ENCODE assay signal across 8 mouse cellular contexts in the genomic region with DNA sequence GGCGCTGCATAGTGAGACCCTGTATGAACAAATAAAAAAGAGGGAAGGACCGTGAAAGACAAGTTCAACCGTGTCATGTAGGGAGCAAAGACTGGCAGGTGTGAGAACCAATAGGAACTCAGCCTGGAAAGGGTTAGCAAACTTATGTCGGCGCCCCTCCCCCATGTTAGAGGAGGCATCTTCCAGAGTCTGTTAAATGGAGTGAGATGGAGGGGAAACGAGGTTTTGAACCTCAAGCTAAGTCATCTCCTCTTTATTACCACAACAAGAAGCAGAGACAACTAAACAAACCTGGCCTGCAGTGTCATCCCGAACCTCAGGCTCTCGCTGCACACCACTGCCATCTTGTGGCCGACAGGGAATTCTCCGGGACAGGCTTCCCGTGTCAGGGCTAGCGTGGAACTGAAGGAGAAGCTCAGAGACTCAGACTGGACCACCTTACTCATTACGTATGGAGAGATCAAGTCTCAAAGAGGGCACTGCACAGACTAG. TPM values are rescaled to one million over a fixed set of nuclear protein-coding genes. Genes with fewer than 3 reads are reported as not detected.
DNase-seq lines count a peak whose midpoint lies in the region; ATAC-seq and TF ChIP-seq lines count a peak whose summit lies in the region.

No protein-coding gene starts in this region.

- no peak overlapping the region for H3K9ac ChIP-seq in hindbrain, embryonic 13.5 days

- H3K27me3 ChIP-seq in Patski: no peaks in the 10 kb centered on the region
- H3K27me3 ChIP-seq in hindbrain, embryonic 13.5 days: peaks cover 17% of the 10 kb centered on the region; the same call in 1 of the 2 replicates

- H3K4me2 ChIP-seq in hindbrain, embryonic 13.5 days: peak overlapping the region; percentile 32; the same call in 1 of the 2 replicates

- POLR2A ChIA-PET in Patski (lab: Charles Lee): no interaction called here

- CTCF ChIA-PET in Patski (lab: Charles Lee): interaction anchor here (0.7 to 2.6 kb wide), 16 partner anchors 10 to 159 kb away, joined by 3 to 18 read pairs (median 3); a partner anchor contains a TSS

- WGBS in hindbrain, embryonic 13.5 days: 3% methylated on average over 13 of the region's 13 CpGs

- no peak for DNase-seq in Patski (ENCODE audit: low read depth, low spot score)
- DNase-seq in cerebellum, adult 9-11 months: peak; percentile 74
- peak; percentile 54 to 83 for DNase-seq in frontal cortex, postnatal 10 days (ENCODE audit: low spot score in 2 of 2)
- peak; percentile 71 to 91 for DNase-seq in layer of hippocampus, postnatal 25 days (ENCODE audit: extremely low spot score in 1 of 2, low spot score in 1 of 2)
- DNase-seq in lung, postnatal 25 days (ENCODE audit: low spot score): peak; percentile 88
- peak; percentile 89 for DNase-seq in retina, postnatal 1 day
- peak; percentile 86 for DNase-seq in thymus, postnatal 4 days

- in situ Hi-C loops in Patski (cut with MboI; ENCODE audit: low pct_unique_long_range_greater_than_20kb): loop anchor here (5.0 kb wide), 4 partner anchors 52 to 227 kb away; a partner anchor contains a TSS

- no peaks in the 10 kb centered on the region for H3K9me3 ChIP-seq in hindbrain, embryonic 13.5 days

- peak; percentile 88 for TF ChIP-seq CTCF in Patski (IDR thresholded peaks at IDR 0.05)

- 0 out of 2 replicates have a peak overlapping the region, but pooled peaks have one; percentile 6 for H3K4me3 ChIP-seq in hindbrain, embryonic 13.5 days

- no peak for ATAC-seq in Patski
- ATAC-seq in hindbrain, embryonic 13.5 days (ENCODE audit: low FRiP score): peak; percentile 59; the same call in 1 of the 2 replicates

- H3K36me3 ChIP-seq in hindbrain, embryonic 13.5 days: no peaks in the 10 kb centered on the region

- no peak overlapping the region for H3K27ac ChIP-seq in hindbrain, embryonic 13.5 days

- no peaks in the 10 kb centered on the region for H3K4me1 ChIP-seq in hindbrain, embryonic 13.5 days (replicated peaks)

RNA-seq across cellular contexts. Expression of a gene that starts 13.9 kb away (rescaled TPM):
- 506 TPM for polyA plus RNA-seq in Patski (2021)
- polyA plus RNA-seq in hindbrain, embryonic 13.5 days (2015; fragmentation: Nextera tagmentation; extraction: Ambion mirVana): 7.5 and 7.6 TPM in 2 replicates
- 1 to 10 TPM; 7.5 to 8.7 TPM for total RNA-seq in layer of hippocampus, postnatal 25 days (2021)

RNA-seq across cellular contexts. Expression of a gene that starts 33.3 kb away (rescaled TPM):
- polyA plus RNA-seq in Patski (2021): 0.03 TPM
- polyA plus RNA-seq in hindbrain, embryonic 13.5 days (2015; fragmentation: Nextera tagmentation; extraction: Ambion mirVana): 0.67 and 1.4 TPM in 2 replicates
- total RNA-seq in layer of hippocampus, postnatal 25 days (2021): not detected

RNA-seq across cellular contexts. Expression of a gene that starts 49.7 kb away (rescaled TPM):
- polyA plus RNA-seq in Patski (2021): 0.23 TPM
- 0.60 and 1.0 TPM in 2 replicates for polyA plus RNA-seq in hindbrain, embryonic 13.5 days (2015; fragmentation: Nextera tagmentation; extraction: Ambion mirVana)
- total RNA-seq in layer of hippocampus, postnatal 25 days (2021): 1 to 10 TPM; 3.2 to 4.5 TPM

Comparison
In these comparisons a context has a peak if more than half of its experiments do, and no peak if none do; other contexts are left out.
1. RNA of a gene that starts 13.9 kb away (polyA plus RNA-seq): 506 TPM in Patski (single experiment); 7.5 to 7.6 TPM in hindbrain, embryonic 13.5 days; every median in the first group is over 10 times any median in the second.